Mouse (Mus musculus) erythroblast, embryonic 14.5 days (primary cell): Measurements from ENCODE around the gene Eaf1.

ENCODE experiments used
- GATA1 ChIP-seq: IDR thresholded peaks from 2 replicates; pipeline ENCODE4 v1.6.1; 2012; ENCODE audit warnings: low read length, inconsistent platforms, mixed read lengths
- TAL1 ChIP-seq: IDR thresholded peaks from 3 replicates; pipeline ENCODE4 v1.6.1; 2012; ENCODE audit warnings: low read length, inconsistent platforms, mixed read lengths

DNA sequence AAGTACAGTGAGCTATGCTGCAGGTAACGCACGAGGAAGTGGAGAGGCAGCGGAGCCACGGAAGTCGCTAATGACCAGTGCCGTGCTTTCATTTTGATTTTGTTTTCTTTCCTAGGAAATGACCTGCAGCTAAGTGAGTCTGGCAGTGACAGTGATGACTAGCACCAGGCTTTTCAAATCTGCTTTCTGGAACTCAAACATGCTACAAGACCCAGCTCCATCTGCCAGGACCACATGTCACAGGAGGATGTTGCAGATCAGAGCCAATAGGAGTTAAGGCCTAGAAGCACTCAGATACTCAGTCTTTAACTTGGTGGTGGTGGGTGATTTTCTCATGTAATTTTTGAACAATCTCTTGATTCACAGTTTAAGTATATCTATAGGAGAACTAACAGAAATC lies 12.3 kb downstream of the Eaf1 start:
- TF ChIP-seq TAL1 (no peak), GATA1 (no peak)
